Comparison of ENCODE assay signal across 8 mouse cellular contexts in the genomic region with DNA sequence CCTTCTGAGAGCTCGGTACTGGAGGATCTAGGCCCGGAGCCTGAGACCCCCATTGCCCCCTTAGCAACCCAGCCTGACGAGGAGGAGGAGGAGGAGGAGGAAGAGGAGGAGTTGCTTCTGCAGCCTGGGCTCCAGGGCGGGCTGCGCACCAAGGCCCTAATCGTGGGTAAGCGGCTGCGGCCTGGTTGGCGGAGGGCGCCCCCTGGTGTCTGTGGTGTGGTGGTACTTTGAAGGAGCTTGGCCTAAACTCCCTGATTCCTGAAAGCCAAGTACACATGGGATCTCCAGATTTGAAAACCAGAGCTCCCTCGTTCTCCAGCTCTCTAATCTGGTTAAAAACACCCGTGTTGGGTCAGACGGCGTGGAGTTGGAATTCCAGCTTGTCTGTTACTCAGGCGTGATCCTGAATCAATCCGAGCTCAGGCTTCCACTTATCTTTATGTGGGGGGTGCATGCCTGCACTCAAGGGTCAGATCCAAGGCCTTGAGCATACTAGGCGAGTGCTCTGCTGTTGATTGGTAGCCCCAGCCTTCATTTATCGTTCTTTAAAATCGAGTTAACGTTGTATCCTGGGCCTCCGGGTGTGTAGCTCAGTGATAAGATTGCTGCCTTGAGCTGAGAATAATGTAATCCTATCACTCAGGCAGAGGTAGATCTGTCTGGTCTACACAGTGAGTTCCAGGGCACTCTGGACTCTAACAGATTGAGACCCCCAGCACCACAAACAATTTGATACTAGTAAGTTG. TPM values are rescaled to one million over a fixed set of nuclear protein-coding genes. Genes with fewer than 3 reads are reported as not detected.
DNase-seq lines count a peak whose midpoint lies in the region; ATAC-seq lines count a peak whose summit lies in the region.

No protein-coding gene starts in this region.

- WGBS in forebrain, embryonic 10.5 days, result 34% methylated on average over 21 of the region's 21 CpGs
- whole genome bisulfite sequencing in heart, embryonic 14.5 days, result 25% methylated on average over 21 of the region's 21 CpGs
- WGBS in liver, embryonic 16.5 days (ENCODE audit: insufficient replicate concordance), result 6% methylated on average over 21 of the region's 21 CpGs
- WGBS in neural tube, embryonic 14.5 days, result 32% methylated on average over 21 of the region's 21 CpGs

- H3K27ac ChIP-seq in brown adipose tissue, adult 24 weeks (replicated peaks; ENCODE audit: low read depth, low read length), result peak overlapping the region; percentile 35; the same call in 1 of the 2 replicates
- peak overlapping the region; percentile 65; the same call in 1 of the 2 replicates for H3K27ac ChIP-seq in forebrain, embryonic 10.5 days
- H3K27ac ChIP-seq in heart, embryonic 14.5 days (replicated peaks in 1 of 2; ENCODE audit: control insufficient read depth in 1 of 2, insufficient read depth in 1 of 2, low read depth in 2 of 2, low read length in 2 of 2), result no peak overlapping the region; a peak in 1 of 4 replicates
- H3K27ac ChIP-seq in liver, embryonic 16.5 days (ENCODE audit: low read length), result no peak overlapping the region
- H3K27ac ChIP-seq in neural tube, embryonic 14.5 days (ENCODE audit: low read depth, low read length), result 0 out of 2 replicates have a peak overlapping the region, but pooled peaks have one; percentile 44

- peaks cover 72% of the 10 kb centered on the region for H3K36me3 ChIP-seq in forebrain, embryonic 10.5 days (replicated peaks)
- peaks cover 55% of the 10 kb centered on the region for H3K36me3 ChIP-seq in heart, embryonic 14.5 days (ENCODE audit: control insufficient read depth, insufficient read depth, low read length)
- peaks cover 3% of the 10 kb centered on the region; the same call in 1 of the 2 replicates for H3K36me3 ChIP-seq in liver, embryonic 16.5 days (ENCODE audit: control insufficient read depth, insufficient read depth)
- peaks cover 19% of the 10 kb centered on the region for H3K36me3 ChIP-seq in neural tube, embryonic 14.5 days (ENCODE audit: control insufficient read depth, insufficient read depth, low read length)

- peak overlapping the region; percentile 35; the same call in 1 of the 2 replicates for H3K4me3 ChIP-seq in brown adipose tissue, adult 24 weeks (ENCODE audit: insufficient read depth, low read depth, low read length)
- H3K4me3 ChIP-seq in forebrain, embryonic 10.5 days, result peak overlapping the region; percentile 32
- H3K4me3 ChIP-seq in heart, embryonic 14.5 days (ENCODE audit: control insufficient read depth in 1 of 2, insufficient read depth in 1 of 2, low read depth in 1 of 2, low read length in 2 of 2), result no peak overlapping the region
- no peak overlapping the region for H3K4me3 ChIP-seq in liver, embryonic 16.5 days (ENCODE audit: low read depth, low read length)
- H3K4me3 ChIP-seq in neural tube, embryonic 14.5 days (ENCODE audit: low read depth, low read length), result no peak overlapping the region

- no peaks in the 10 kb centered on the region for H3K27me3 ChIP-seq in forebrain, embryonic 10.5 days (ENCODE audit: poor library complexity, severe bottlenecking)
- no peaks in the 10 kb centered on the region for H3K27me3 ChIP-seq in heart, embryonic 14.5 days (ENCODE audit: control insufficient read depth, insufficient read depth, low read length)
- peaks cover 12% of the 10 kb centered on the region for H3K27me3 ChIP-seq in liver, embryonic 16.5 days (ENCODE audit: control insufficient read depth, insufficient read depth, low read depth, low read length)
- H3K27me3 ChIP-seq in neural tube, embryonic 14.5 days (ENCODE audit: control insufficient read depth, insufficient read depth, low read length), result no peaks in the 10 kb centered on the region

- DNase-seq in CD4-positive helper T cell, adult 2 months (ENCODE audit: low read depth, low spot score), result peak; percentile 79
- peak; percentile 86 for DNase-seq in forebrain, embryonic 10.5 days (ENCODE audit: extremely low spot score, low spot score)
- peak; percentile 88 to 89 for DNase-seq in kidney, postnatal 25 days
- peak; percentile 55 for DNase-seq in telencephalon, adult 2 months (ENCODE audit: low read depth, low spot score)

- peaks cover 6% of the 10 kb centered on the region for H3K9me3 ChIP-seq in forebrain, embryonic 10.5 days
- H3K9me3 ChIP-seq in heart, embryonic 14.5 days (ENCODE audit: control insufficient read depth, low read length), result peaks cover 3% of the 10 kb centered on the region; the same call in 1 of the 2 replicates
- peaks cover 2% of the 10 kb centered on the region; the same call in 1 of the 2 replicates for H3K9me3 ChIP-seq in liver, embryonic 16.5 days (replicated peaks; ENCODE audit: control insufficient read depth, low read length)
- H3K9me3 ChIP-seq in neural tube, embryonic 14.5 days (ENCODE audit: control insufficient read depth, low read length), result no peaks in the 10 kb centered on the region

- H3K4me1 ChIP-seq in brown adipose tissue, adult 24 weeks (ENCODE audit: control insufficient read depth, insufficient read depth, insufficient read length, low read length), result 0 out of 2 replicates have a peak, but pooled peaks cover 2% of the 10 kb centered on the region
- H3K4me1 ChIP-seq in forebrain, embryonic 10.5 days, result peaks cover 38% of the 10 kb centered on the region
- peaks cover 8 to 34% of the 10 kb centered on the region in 2 experiments for H3K4me1 ChIP-seq in heart, embryonic 14.5 days (ENCODE audit: control insufficient read depth in 2 of 2, insufficient read depth in 2 of 2, low read length in 2 of 2)
- H3K4me1 ChIP-seq in liver, embryonic 16.5 days (ENCODE audit: control insufficient read depth, low read depth, low read length), result peaks cover 27% of the 10 kb centered on the region
- peaks cover 31% of the 10 kb centered on the region for H3K4me1 ChIP-seq in neural tube, embryonic 14.5 days (ENCODE audit: control insufficient read depth, insufficient read depth, low read length)

- peak overlapping the region; percentile 50; the same call in 1 of the 2 replicates for H3K9ac ChIP-seq in heart, embryonic 14.5 days (ENCODE audit: low read length)
- peak overlapping the region; percentile 22 for H3K9ac ChIP-seq in liver, embryonic 16.5 days (ENCODE audit: low read depth, low read length)
- H3K9ac ChIP-seq in neural tube, embryonic 14.5 days (replicated peaks; ENCODE audit: low read depth, low read length), result no peak overlapping the region

- ATAC-seq in heart, embryonic 14.5 days (ENCODE audit: insufficient number of reproducible peaks, insufficient read depth, low FRiP score, low read depth), result no peak
- ATAC-seq in liver, embryonic 16.5 days (ENCODE audit: low read depth), result peak; percentile 45
- ATAC-seq in neural tube, embryonic 14.5 days (ENCODE audit: low read depth), result peak; percentile 45; the same call in 1 of the 2 replicates

- peak overlapping the region; percentile 40 for H3K4me2 ChIP-seq in heart, embryonic 14.5 days (ENCODE audit: low read length)
- H3K4me2 ChIP-seq in liver, embryonic 16.5 days (ENCODE audit: low read depth, low read length), result peak overlapping the region; percentile 33
- H3K4me2 ChIP-seq in neural tube, embryonic 14.5 days (ENCODE audit: low read depth, low read length), result no peak overlapping the region; the same call in 1 of the 2 replicates

RNA-seq across cellular contexts. Expression of gene Dhx16, which starts 5.7 kb away (rescaled TPM):
- 17.0 and 26.4 TPM in 2 replicates for polyA plus RNA-seq in brown adipose tissue, adult 24 weeks (2012; ENCODE audit: insufficient read depth, insufficient read length, missing spikeins)
- 59.6 and 60.3 TPM in 2 replicates for polyA plus RNA-seq in forebrain, embryonic 10.5 days (2016; fragmentation: Nextera tagmentation; extraction: Ambion mirVana)
- polyA plus RNA-seq in heart, embryonic 14.5 days (2014; fragmentation: Nextera tagmentation; extraction: Ambion mirVana), result 18.6 and 22.0 TPM in 2 replicates
- polyA plus RNA-seq in liver, embryonic 16.5 days (2015; fragmentation: Nextera tagmentation; extraction: Ambion mirVana), result 29.1 and 29.8 TPM in 2 replicates
- polyA plus RNA-seq in neural tube, embryonic 14.5 days (2014; fragmentation: Nextera tagmentation; extraction: Ambion mirVana), result 22.4 and 37.5 TPM in 2 replicates

RNA-seq across cellular contexts. Expression of gene Ppp1r18, which starts 8.6 kb away (rescaled TPM):
- 7.4 and 8.8 TPM in 2 replicates for polyA plus RNA-seq in brown adipose tissue, adult 24 weeks (2012; ENCODE audit: insufficient read depth, insufficient read length, missing spikeins)
- 21.3 and 21.6 TPM in 2 replicates for polyA plus RNA-seq in forebrain, embryonic 10.5 days (2016; fragmentation: Nextera tagmentation; extraction: Ambion mirVana)
- 17.3 and 19.4 TPM in 2 replicates for polyA plus RNA-seq in heart, embryonic 14.5 days (2014; fragmentation: Nextera tagmentation; extraction: Ambion mirVana)
- polyA plus RNA-seq in liver, embryonic 16.5 days (2015; fragmentation: Nextera tagmentation; extraction: Ambion mirVana), result 10.5 and 14.2 TPM in 2 replicates
- polyA plus RNA-seq in neural tube, embryonic 14.5 days (2014; fragmentation: Nextera tagmentation; extraction: Ambion mirVana), result 18.0 and 27.3 TPM in 2 replicates

RNA-seq across cellular contexts. Expression of gene Nrm, which starts 12.8 kb away (rescaled TPM):
- 1.4 and 2.8 TPM in 2 replicates for polyA plus RNA-seq in brown adipose tissue, adult 24 weeks (2012; ENCODE audit: insufficient read depth, insufficient read length, missing spikeins)
- polyA plus RNA-seq in forebrain, embryonic 10.5 days (2016; fragmentation: Nextera tagmentation; extraction: Ambion mirVana), result 81.9 and 84.0 TPM in 2 replicates
- polyA plus RNA-seq in heart, embryonic 14.5 days (2014; fragmentation: Nextera tagmentation; extraction: Ambion mirVana), result 44.0 and 44.9 TPM in 2 replicates
- polyA plus RNA-seq in liver, embryonic 16.5 days (2015; fragmentation: Nextera tagmentation; extraction: Ambion mirVana), result 20.7 and 21.1 TPM in 2 replicates
- 15.7 and 16.9 TPM in 2 replicates for polyA plus RNA-seq in neural tube, embryonic 14.5 days (2014; fragmentation: Nextera tagmentation; extraction: Ambion mirVana)

RNA-seq across cellular contexts. Expression of gene 2310061I04Rik, which starts 23.3 kb away (rescaled TPM):
- 125 and 142 TPM in 2 replicates for polyA plus RNA-seq in brown adipose tissue, adult 24 weeks (2012; ENCODE audit: insufficient read depth, insufficient read length, missing spikeins)
- 29.8 and 32.4 TPM in 2 replicates for polyA plus RNA-seq in forebrain, embryonic 10.5 days (2016; fragmentation: Nextera tagmentation; extraction: Ambion mirVana)
- polyA plus RNA-seq in heart, embryonic 14.5 days (2014; fragmentation: Nextera tagmentation; extraction: Ambion mirVana), result 28.7 and 28.9 TPM in 2 replicates
- polyA plus RNA-seq in liver, embryonic 16.5 days (2015; fragmentation: Nextera tagmentation; extraction: Ambion mirVana), result 7.9 and 8.0 TPM in 2 replicates
- polyA plus RNA-seq in neural tube, embryonic 14.5 days (2014; fragmentation: Nextera tagmentation; extraction: Ambion mirVana), result 57.9 and 74.2 TPM in 2 replicates

RNA-seq across cellular contexts. Expression of gene Mdc1, which starts 32.6 kb away (rescaled TPM):
- 3.0 and 3.3 TPM in 2 replicates for polyA plus RNA-seq in brown adipose tissue, adult 24 weeks (2012; ENCODE audit: insufficient read depth, insufficient read length, missing spikeins)
- polyA plus RNA-seq in forebrain, embryonic 10.5 days (2016; fragmentation: Nextera tagmentation; extraction: Ambion mirVana), result 26.9 and 29.3 TPM in 2 replicates
- polyA plus RNA-seq in heart, embryonic 14.5 days (2014; fragmentation: Nextera tagmentation; extraction: Ambion mirVana), result 15.3 and 16.1 TPM in 2 replicates
- 10.0 and 10.3 TPM in 2 replicates for polyA plus RNA-seq in liver, embryonic 16.5 days (2015; fragmentation: Nextera tagmentation; extraction: Ambion mirVana)
- polyA plus RNA-seq in neural tube, embryonic 14.5 days (2014; fragmentation: Nextera tagmentation; extraction: Ambion mirVana), result 6.0 and 8.5 TPM in 2 replicates

Comparison
In these comparisons a context has a peak if more than half of its experiments do, and no peak if none do; other contexts are left out.
1. H3K27ac ChIP-seq: peak in brown adipose tissue, adult 24 weeks (single experiment), forebrain, embryonic 10.5 days (single experiment) and neural tube, embryonic 14.5 days (single experiment); none in heart, embryonic 14.5 days (0 of 2) and liver, embryonic 16.5 days (single experiment).
2. H3K4me3 ChIP-seq: peak in brown adipose tissue, adult 24 weeks (single experiment) and forebrain, embryonic 10.5 days (single experiment); none in heart, embryonic 14.5 days (0 of 2), liver, embryonic 16.5 days (single experiment) and neural tube, embryonic 14.5 days (single experiment).
3. Peak in every context shown above with its lines, with median percentiles within 50 percentile points of each other: DNase-seq.